Mouse (Mus musculus) heart, embryonic 12.5 days (tissue): Measurements from ENCODE around the gene Slit3. TPM values are rescaled to one million over a fixed set of nuclear protein-coding genes. Genes with fewer than 3 reads are reported as not detected.

ENCODE experiments used
- microRNA counts: library from miRNA; unstranded; fragments of <30 nt; microRNA quantifications from one replicate; lab custom pipeline; 2017
- microRNA-seq: library from miRNA; unstranded; fragments of <30 nt; microRNA quantifications from one replicate; pipeline ENCODE4, GENCODE M21; 2017
- polyA plus RNA-seq: library from polyadenylated mRNA; unstranded; fragments of >200 nt; fragmentation: Nextera tagmentation; extraction: Ambion mirVana; gene quantifications from 2 replicates; pipeline ENCODE4 v1.2.1, GENCODE M21; 2016

Gene Slit3
- polyA plus RNA-seq, 1 experiment from 2014 or later, result 17.4 TPM

MicroRNA genes within 50 kb of the gene (microRNA counts, 519-probe panel; counts per million panel counts)
- microRNA mmu-miR-218 (lab: Ali Mortazavi, UCI), result 5,943 counts per million, percentile 77 among the panel's probes with 10 or more counts

Small RNA genes within 50 kb of the gene (microRNA-seq; reads per million reads assigned to microRNA genes)
- 59.4 reads per million, percentile 45 among the genes with 10 or more reads in this experiment for gene Mir218-2
